Mouse (Mus musculus): Measurements from ENCODE around the gene Ddx47.
A peak's percentile ranks its signal among the peaks of the same experiment; 100 is the strongest.

The Ddx47 gene

GRCm38 (mm10) chr6:135011734-135012116 is 313 bp downstream of the Ddx47 start:
- no peak for DNase-seq (ENCODE audit: low spot score in 2 of 2)

GRCm38 (mm10) chr6:135017211-135017610 is 5.8 kb downstream of the Ddx47 start:
- no peak for DNase-seq (ENCODE audit: low spot score in 2 of 2)

- no peak for DNase-seq (ENCODE audit: low spot score in 2 of 2)
Observed at GRCm38 (mm10) chr6:135019564-135019963, 8.2 kb downstream of the Ddx47 start.

GRCm38 (mm10) chr6:135021633-135022032 is 10.2 kb downstream of the Ddx47 start:
- DNase-seq (ENCODE audit: low spot score in 2 of 2) = no peak

GRCm38 (mm10) chr6:135023379-135023778 is 12.0 kb downstream of the Ddx47 start:
- DNase-seq (ENCODE audit: low spot score in 2 of 2) = no peak

- no peak for DNase-seq (ENCODE audit: low spot score in 2 of 2)
Observed at GRCm38 (mm10) chr6:135024781-135025420, 13.5 kb downstream of the Ddx47 start.

- DNase-seq (ENCODE audit: low spot score in 2 of 2) = peak in 1 of 2 experiments; percentile 16
Observed at GRCm38 (mm10) chr6:135026232-135026631, 14.8 kb downstream of the Ddx47 start.

- no peak for DNase-seq (ENCODE audit: low spot score in 2 of 2)
Observed at GRCm38 (mm10) chr6:135026755-135027154, 15.3 kb downstream of the Ddx47 start.

- DNase-seq (ENCODE audit: low spot score in 2 of 2) = no peak
Observed at GRCm38 (mm10) chr6:135029246-135029645, 17.8 kb downstream of the Ddx47 start.

GRCm38 (mm10) chr6:135038674-135039073 is 27.3 kb downstream of the Ddx47 start:
- DNase-seq (ENCODE audit: low spot score in 2 of 2) = no peak

GRCm38 (mm10) chr6:135040275-135040871 is 29.0 kb downstream of the Ddx47 start:
- no peak for DNase-seq (ENCODE audit: low spot score in 2 of 2)

GRCm38 (mm10) chr6:135041930-135042329 is 30.5 kb downstream of the Ddx47 start:
- no peak for DNase-seq (ENCODE audit: low spot score in 2 of 2)

GRCm38 (mm10) chr6:135047276-135047675 is 35.9 kb downstream of the Ddx47 start:
- DNase-seq (ENCODE audit: low spot score in 2 of 2) = no peak

- DNase-seq (ENCODE audit: low spot score in 2 of 2) = no peak
Observed at GRCm38 (mm10) chr6:135048509-135048908, 37.1 kb downstream of the Ddx47 start.

- DNase-seq (ENCODE audit: low spot score in 2 of 2) = peak; percentile 36 to 43
Observed at GRCm38 (mm10) chr6:135048956-135049355, 37.5 kb downstream of the Ddx47 start.

GRCm38 (mm10) chr6:135053789-135054188 is 42.4 kb downstream of the Ddx47 start:
- DNase-seq (ENCODE audit: low spot score in 2 of 2) = no peak

- no peak for DNase-seq (ENCODE audit: low spot score in 2 of 2)
Observed at GRCm38 (mm10) chr6:135055882-135056281, 44.5 kb downstream of the Ddx47 start.

GRCm38 (mm10) chr6:135060728-135061127 is 49.3 kb downstream of the Ddx47 start:
- DNase-seq (ENCODE audit: low spot score in 2 of 2) = no peak

- DNase-seq (ENCODE audit: low spot score in 2 of 2) = no peak
Observed at GRCm38 (mm10) chr6:135064621-135065020, 53.2 kb downstream of the Ddx47 start.

- DNase-seq (ENCODE audit: low spot score in 2 of 2) = peak; percentile 49 to 57
Observed at GRCm38 (mm10) chr6:135065236-135065957, 54.0 kb downstream of the Ddx47 start, which contains the start of gene Gprc5a. Gene Gprc5a, plus strand, starts transcription at chr6:135065651.

GRCm38 (mm10) chr6:135066795-135067445 is 55.5 kb downstream of the Ddx47 start:
- no peak for DNase-seq (ENCODE audit: low spot score in 2 of 2)

GRCm38 (mm10) chr6:135068221-135068620 is 56.8 kb downstream of the Ddx47 start:
- DNase-seq (ENCODE audit: low spot score in 2 of 2) = no peak
